Mouse (Mus musculus): ENCODE results near the gene Cbx5. TPM values are rescaled to one million over a fixed set of nuclear protein-coding genes. Genes with fewer than 3 reads are reported as not detected.

Cbx5 gene
- polyA plus RNA-seq, 1 experiment = 54.8 TPM

GRCm38 (mm10) chr15:103178137-103178536, 61.5 kb downstream of the Cbx5 start:
- Histone ChIP-seq H3K36me3 (ENCODE audit: control insufficient read depth, insufficient read depth) (no peaks in the 10 kb centered on the region), H3K4me3 (no peak overlapping the region), H3K4me2 (ENCODE audit: low read depth) (peak overlapping the region; percentile 26), H3ac (ENCODE audit: control insufficient read depth, insufficient read length) (no peak overlapping the region), H3K27me3 (ENCODE audit: control insufficient read depth, insufficient read depth, insufficient read length) (no peaks in the 10 kb centered on the region), H3K79me2 (ENCODE audit: control insufficient read depth, insufficient read depth) (no peaks in the 10 kb centered on the region)
- TF ChIP-seq USF1 (IDR thresholded peaks at IDR 0.05; ENCODE audit: low read depth) (no peak), POLR2A (IDR thresholded peaks at IDR 0.05; ENCODE audit: insufficient read length, low read depth) (no peak), MYOG (IDR thresholded peaks at IDR 0.05; ENCODE audit: control insufficient read depth in 1 of 3, insufficient read depth in 1 of 3, insufficient read length in 2 of 3, low read depth in 2 of 3) (no peak), E2F4 (IDR thresholded peaks at IDR 0.05; ENCODE audit: insufficient read depth) (no peak), CEBPB (IDR thresholded peaks at IDR 0.05; ENCODE audit: insufficient read depth, poor library complexity, severe bottlenecking) (no peak), TCF12 (IDR thresholded peaks at IDR 0.05; ENCODE audit: insufficient read depth, poor library complexity, severe bottlenecking) (no peak), POLR2AphosphoS2 (IDR thresholded peaks at IDR 0.05; ENCODE audit: insufficient read length, low read depth) (no peak), MYOD1 (IDR thresholded peaks at IDR 0.05; ENCODE audit: control insufficient read depth in 1 of 3, insufficient read length in 2 of 3, low read depth in 2 of 3) (no peak), MAX (IDR thresholded peaks at IDR 0.05; ENCODE audit: low read depth) (no peak), REST (IDR thresholded peaks at IDR 0.05; ENCODE audit: insufficient read depth, insufficient read length) (no peak), SRF (IDR thresholded peaks at IDR 0.05; ENCODE audit: control insufficient read depth, insufficient read length, low read depth) (no peak), TCF3 (IDR thresholded peaks at IDR 0.05; ENCODE audit: insufficient read length, low read depth) (no peak)

DNA sequence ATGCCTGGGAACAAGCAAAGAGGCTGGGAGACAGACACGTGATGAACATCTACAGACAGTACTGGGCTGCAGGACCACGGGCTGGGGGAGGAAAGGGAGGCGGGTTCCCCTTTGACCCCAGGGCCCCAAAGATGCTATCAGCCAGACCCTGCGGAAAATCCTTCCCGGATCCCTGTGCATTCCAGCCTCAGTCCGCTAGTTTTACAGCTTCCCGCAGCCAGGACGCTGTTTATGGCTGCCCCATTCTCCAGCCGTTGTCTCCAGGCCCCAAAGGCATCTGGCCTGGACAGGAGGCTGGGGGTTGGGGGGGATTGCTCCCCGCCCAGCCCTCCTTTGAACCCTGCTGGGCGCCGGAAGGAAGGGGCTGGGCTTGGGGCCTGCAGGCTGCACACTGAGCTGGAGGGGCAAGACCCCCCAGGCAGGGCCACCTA, 62.0 kb downstream of the Cbx5 start:
- Histone ChIP-seq H3K79me2 (ENCODE audit: control insufficient read depth, insufficient read depth) (no peaks in the 10 kb centered on the region), H3K4me2 (ENCODE audit: low read depth) (no peak overlapping the region), H3K4me3 (no peak overlapping the region), H3K36me3 (ENCODE audit: control insufficient read depth, insufficient read depth) (no peaks in the 10 kb centered on the region), H3K27me3 (ENCODE audit: control insufficient read depth, insufficient read depth, insufficient read length) (no peaks in the 10 kb centered on the region), H3ac (ENCODE audit: control insufficient read depth, insufficient read length) (no peak overlapping the region)
- TF ChIP-seq POLR2A (IDR thresholded peaks at IDR 0.05; ENCODE audit: insufficient read length, low read depth) = no peak
- no peak for TF ChIP-seq USF1 (IDR thresholded peaks at IDR 0.05; ENCODE audit: low read depth)
- TF ChIP-seq TCF3 (IDR thresholded peaks at IDR 0.05; ENCODE audit: insufficient read length, low read depth) = no peak
- no peak for TF ChIP-seq SRF (IDR thresholded peaks at IDR 0.05; ENCODE audit: control insufficient read depth, insufficient read length, low read depth)
- TF ChIP-seq POLR2AphosphoS2 (IDR thresholded peaks at IDR 0.05; ENCODE audit: insufficient read length, low read depth) = no peak
- no peak for TF ChIP-seq E2F4 (IDR thresholded peaks at IDR 0.05; ENCODE audit: insufficient read depth)
- no peak for TF ChIP-seq TCF12 (IDR thresholded peaks at IDR 0.05; ENCODE audit: insufficient read depth, poor library complexity, severe bottlenecking)
- TF ChIP-seq MAX (IDR thresholded peaks at IDR 0.05; ENCODE audit: low read depth) = no peak
- no peak for TF ChIP-seq MYOD1 (IDR thresholded peaks at IDR 0.05; ENCODE audit: control insufficient read depth in 1 of 3, insufficient read length in 2 of 3, low read depth in 2 of 3)

DNA sequence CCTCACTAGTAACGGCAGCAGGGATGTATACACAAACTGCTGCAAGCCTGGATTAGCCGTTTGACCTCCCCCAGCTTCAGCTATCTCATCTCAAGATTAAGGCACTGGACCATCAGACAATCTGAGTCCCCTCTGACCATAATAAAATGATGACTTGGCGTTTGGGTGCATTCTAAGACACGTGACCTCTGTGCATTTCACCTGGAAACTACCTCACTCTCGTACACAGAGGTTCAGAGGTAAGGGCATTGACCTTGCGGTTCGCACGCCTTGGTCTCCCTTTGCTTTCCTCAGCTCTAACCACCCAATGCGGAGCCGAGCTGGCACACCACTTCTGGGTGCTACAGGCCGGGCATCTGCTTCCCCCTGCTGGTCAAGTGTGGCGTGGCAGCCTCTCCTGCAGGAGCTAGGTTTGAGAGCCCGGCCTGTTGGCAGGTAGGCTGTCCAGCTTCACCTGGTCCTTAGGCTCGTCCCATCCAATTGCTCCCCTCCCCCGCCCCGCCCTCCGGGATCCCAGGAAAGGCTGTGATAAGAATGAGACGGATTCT, 62.7 kb downstream of the Cbx5 start:
- TF ChIP-seq MYOD1 (IDR thresholded peaks at IDR 0.05; ENCODE audit: control insufficient read depth in 1 of 3, insufficient read length in 2 of 3, low read depth in 2 of 3) (peak in 1 of 3 experiments; percentile 2), TCF3 (IDR thresholded peaks at IDR 0.05; ENCODE audit: insufficient read length, low read depth) (no peak), MYOG (IDR thresholded peaks at IDR 0.05; ENCODE audit: control insufficient read depth in 1 of 3, insufficient read depth in 1 of 3, insufficient read length in 2 of 3, low read depth in 2 of 3) (peak in 1 of 3 experiments; percentile 14)
- no peaks in the 10 kb centered on the region for H3K79me2 ChIP-seq (ENCODE audit: control insufficient read depth, insufficient read depth)
- no peak overlapping the region for H3K4me3 ChIP-seq
- H3ac ChIP-seq (ENCODE audit: control insufficient read depth, insufficient read length) = no peak overlapping the region
- H3K27me3 ChIP-seq (ENCODE audit: control insufficient read depth, insufficient read depth, insufficient read length) = no peaks in the 10 kb centered on the region
- H3K4me2 ChIP-seq (ENCODE audit: low read depth) = peak overlapping the region; percentile 85
- H3K36me3 ChIP-seq (ENCODE audit: control insufficient read depth, insufficient read depth) = no peaks in the 10 kb centered on the region

GRCm38 (mm10) chr15:103173251-103173650, 66.4 kb downstream of the Cbx5 start:
- TF ChIP-seq POLR2AphosphoS2 (IDR thresholded peaks at IDR 0.05; ENCODE audit: insufficient read length, low read depth) = no peak
- Histone ChIP-seq H3K36me3 (ENCODE audit: control insufficient read depth, insufficient read depth) (no peaks in the 10 kb centered on the region), H3K4me3 (no peak overlapping the region), H3K79me2 (ENCODE audit: control insufficient read depth, insufficient read depth) (no peaks in the 10 kb centered on the region), H3K27me3 (ENCODE audit: control insufficient read depth, insufficient read depth, insufficient read length) (no peaks in the 10 kb centered on the region), H3ac (ENCODE audit: control insufficient read depth, insufficient read length) (no peak overlapping the region), H3K4me2 (ENCODE audit: low read depth) (no peak overlapping the region)

GRCm38 (mm10) chr15:103172537-103172936, 67.1 kb downstream of the Cbx5 start:
- Histone ChIP-seq H3K4me2 (ENCODE audit: low read depth) (peak overlapping the region; percentile 58), H3K79me2 (ENCODE audit: control insufficient read depth, insufficient read depth) (no peaks in the 10 kb centered on the region), H3K4me3 (no peak overlapping the region), H3K27me3 (ENCODE audit: control insufficient read depth, insufficient read depth, insufficient read length) (no peaks in the 10 kb centered on the region), H3ac (ENCODE audit: control insufficient read depth, insufficient read length) (no peak overlapping the region), H3K36me3 (ENCODE audit: control insufficient read depth, insufficient read depth) (no peaks in the 10 kb centered on the region)
- no peak for TF ChIP-seq CEBPB (IDR thresholded peaks at IDR 0.05; ENCODE audit: insufficient read depth, poor library complexity, severe bottlenecking)
- no peak for TF ChIP-seq REST (IDR thresholded peaks at IDR 0.05; ENCODE audit: insufficient read depth, insufficient read length)
- peak; percentile 89 to 94 (median 93) for TF ChIP-seq MYOD1 (IDR thresholded peaks at IDR 0.05; ENCODE audit: control insufficient read depth in 1 of 3, insufficient read length in 2 of 3, low read depth in 2 of 3)
- peak; percentile 89 to 96 (median 90) for TF ChIP-seq MYOG (IDR thresholded peaks at IDR 0.05; ENCODE audit: control insufficient read depth in 1 of 3, insufficient read depth in 1 of 3, insufficient read length in 2 of 3, low read depth in 2 of 3)
- TF ChIP-seq MAX (IDR thresholded peaks at IDR 0.05; ENCODE audit: low read depth) = no peak
- no peak for TF ChIP-seq POLR2AphosphoS2 (IDR thresholded peaks at IDR 0.05; ENCODE audit: insufficient read length, low read depth)
- TF ChIP-seq TCF12 (IDR thresholded peaks at IDR 0.05; ENCODE audit: insufficient read depth, poor library complexity, severe bottlenecking) = peak; percentile 43
- TF ChIP-seq SRF (IDR thresholded peaks at IDR 0.05; ENCODE audit: control insufficient read depth, insufficient read length, low read depth) = no peak
- peak; percentile 33 for TF ChIP-seq E2F4 (IDR thresholded peaks at IDR 0.05; ENCODE audit: insufficient read depth)
- peak; percentile 11 for TF ChIP-seq POLR2A (IDR thresholded peaks at IDR 0.05; ENCODE audit: insufficient read length, low read depth)
- TF ChIP-seq USF1 (IDR thresholded peaks at IDR 0.05; ENCODE audit: low read depth) = no peak
- peak; percentile 51 for TF ChIP-seq TCF3 (IDR thresholded peaks at IDR 0.05; ENCODE audit: insufficient read length, low read depth)

Measured in myocyte (in vitro differentiated cells).